Mouse (Mus musculus): ENCODE data around the gene Gm28374. TPM values are rescaled to one million over a fixed set of nuclear protein-coding genes. Genes with fewer than 3 reads are reported as not detected.

The Gm28374 gene
- polyA plus RNA-seq, 1 experiment from 2014 or later: 1.7 TPM

DNA sequence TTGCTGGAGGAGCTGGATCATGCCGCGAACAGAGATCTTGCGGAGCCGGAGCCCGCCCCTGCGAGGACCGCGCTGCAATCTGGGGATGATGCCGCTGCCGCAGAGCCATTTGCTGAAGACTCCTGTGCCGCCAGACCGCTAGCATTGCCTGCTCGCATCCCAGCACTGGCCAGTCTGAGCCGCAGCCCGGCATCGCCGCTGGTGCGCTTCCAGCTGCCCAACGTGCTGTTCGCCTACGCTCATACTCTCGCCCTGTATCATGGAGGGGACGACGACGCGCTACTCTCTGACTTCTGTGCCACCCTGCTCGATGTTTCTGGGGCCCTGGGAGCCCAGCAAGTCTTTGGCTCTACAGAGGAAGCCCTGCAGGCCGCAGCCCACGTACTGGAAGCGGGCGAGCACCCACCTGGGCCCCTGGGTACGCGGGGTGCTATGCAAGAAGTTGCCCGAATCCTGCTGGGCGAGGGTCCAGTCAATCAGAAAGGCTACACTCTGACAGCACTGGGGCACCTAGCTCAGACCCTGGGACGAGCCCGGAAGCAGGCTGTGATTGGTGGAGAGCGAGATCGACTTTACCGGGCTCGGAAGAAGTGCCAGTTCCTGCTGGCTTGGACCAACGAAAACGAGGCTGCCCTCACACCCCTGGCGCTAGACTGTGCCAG, 20.3 kb downstream of the Gm28374 start:
- ATAC-seq: peak; percentile 11; the same call in 1 of the 2 replicates
- Histone ChIP-seq H3K4me2 (ENCODE audit: low read depth, low read length) (peak overlapping the region; percentile 98), H3K27me3 (replicated peaks; ENCODE audit: control insufficient read depth, insufficient read depth, low read length) (no peaks in the 10 kb centered on the region), H3K4me3 (ENCODE audit: low read length) (peak overlapping the region; percentile 95), H3K9ac (ENCODE audit: low read depth, low read length) (peak overlapping the region; percentile 95), H3K36me3 (ENCODE audit: control insufficient read depth, insufficient read depth, low read length) (no peaks in the 10 kb centered on the region), H3K4me1 (ENCODE audit: control insufficient read depth, insufficient read depth, low read length) (peaks cover 32% of the 10 kb centered on the region), H3K27ac (ENCODE audit: low read length) (peak overlapping the region; percentile 95), H3K9me3 (ENCODE audit: control insufficient read depth, low read length) (no peaks in the 10 kb centered on the region)
- WGBS: 1% methylated on average over 44 of the region's 44 CpGs

DNA sequence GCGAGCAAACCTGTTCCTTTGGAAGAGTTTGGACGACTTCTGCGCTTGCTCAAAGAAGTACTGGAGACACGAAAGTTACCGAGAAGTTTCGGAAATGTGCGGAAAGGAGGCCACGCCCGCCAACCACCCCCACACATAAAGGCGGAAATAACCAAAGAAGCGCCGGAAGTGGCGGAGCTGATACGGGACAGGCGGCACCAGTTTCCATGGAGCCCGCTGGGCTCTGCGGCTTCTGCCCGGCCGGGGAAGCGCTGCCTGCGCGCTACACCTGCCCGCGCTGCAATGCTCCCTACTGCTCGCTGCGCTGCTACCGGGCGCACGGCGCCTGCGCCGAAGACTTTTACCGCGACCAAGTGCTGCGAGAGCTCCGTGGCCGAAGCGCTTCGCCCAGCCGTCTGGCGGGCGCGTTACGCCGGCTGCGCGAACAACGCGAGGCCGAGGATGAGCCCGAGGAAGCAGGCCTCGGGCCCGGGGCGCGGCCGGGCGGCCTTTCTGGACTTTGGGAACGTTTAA, 21.0 kb downstream of the Gm28374 start, which contains the start of gene Znhit2:
Gene Znhit2 (plus strand): TSS at position 172 of the 513 bp plus-strand sequence.
- peak; percentile 71 for ATAC-seq
- Histone ChIP-seq H3K27ac (ENCODE audit: low read length) (peak within 1 kb of the TSS; percentile 95), H3K36me3 (ENCODE audit: control insufficient read depth, insufficient read depth, low read length) (no peaks in the 10 kb centered on the region), H3K9ac (ENCODE audit: low read depth, low read length) (peak within 1 kb of the TSS; percentile 95), H3K9me3 (ENCODE audit: control insufficient read depth, low read length) (no peaks in the 10 kb centered on the region), H3K4me3 (ENCODE audit: low read length) (peak within 1 kb of the TSS; percentile 95), H3K4me2 (ENCODE audit: low read depth, low read length) (peak within 1 kb of the TSS; percentile 98), H3K4me1 (ENCODE audit: control insufficient read depth, insufficient read depth, low read length) (peaks cover 32% of the 10 kb centered on the region), H3K27me3 (replicated peaks; ENCODE audit: control insufficient read depth, insufficient read depth, low read length) (no peaks in the 10 kb centered on the region)
- under 1% methylated on average over 58 of the region's 58 CpGs for WGBS

DNA sequence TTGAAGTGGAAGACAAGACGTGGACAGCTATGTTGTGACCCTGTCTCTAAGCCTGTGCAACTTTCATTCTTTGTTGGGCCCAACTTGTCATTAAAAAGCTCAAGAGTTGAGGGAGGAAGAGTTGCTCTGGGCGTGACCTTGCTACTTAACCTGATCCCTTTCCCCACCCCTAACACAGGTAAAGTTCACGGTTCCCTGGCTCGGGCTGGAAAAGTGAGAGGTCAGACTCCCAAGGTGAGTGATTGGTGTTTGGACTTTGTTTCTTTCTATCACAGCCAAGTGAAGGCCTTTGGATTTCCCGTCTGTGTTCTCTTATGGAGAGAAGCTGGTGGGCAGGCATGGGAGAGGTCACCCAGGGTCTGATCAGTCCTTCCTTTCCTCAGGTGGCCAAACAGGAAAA, 23.1 kb downstream of the Gm28374 start:
- Histone ChIP-seq H3K4me1 (ENCODE audit: control insufficient read depth, insufficient read depth, low read length) (peaks cover 33% of the 10 kb centered on the region), H3K9ac (ENCODE audit: low read depth, low read length) (peak overlapping the region; percentile 87), H3K9me3 (ENCODE audit: control insufficient read depth, low read length) (no peaks in the 10 kb centered on the region), H3K27me3 (replicated peaks; ENCODE audit: control insufficient read depth, insufficient read depth, low read length) (no peaks in the 10 kb centered on the region), H3K4me2 (ENCODE audit: low read depth, low read length) (peak overlapping the region; percentile 80), H3K4me3 (ENCODE audit: low read length) (peak overlapping the region; percentile 83), H3K27ac (ENCODE audit: low read length) (peak overlapping the region; percentile 74), H3K36me3 (ENCODE audit: control insufficient read depth, insufficient read depth, low read length) (peaks cover 7% of the 10 kb centered on the region; the same call in 1 of the 2 replicates)
- 65% methylated on average over 5 of the region's 5 CpGs for WGBS
- no peak for ATAC-seq

DNA sequence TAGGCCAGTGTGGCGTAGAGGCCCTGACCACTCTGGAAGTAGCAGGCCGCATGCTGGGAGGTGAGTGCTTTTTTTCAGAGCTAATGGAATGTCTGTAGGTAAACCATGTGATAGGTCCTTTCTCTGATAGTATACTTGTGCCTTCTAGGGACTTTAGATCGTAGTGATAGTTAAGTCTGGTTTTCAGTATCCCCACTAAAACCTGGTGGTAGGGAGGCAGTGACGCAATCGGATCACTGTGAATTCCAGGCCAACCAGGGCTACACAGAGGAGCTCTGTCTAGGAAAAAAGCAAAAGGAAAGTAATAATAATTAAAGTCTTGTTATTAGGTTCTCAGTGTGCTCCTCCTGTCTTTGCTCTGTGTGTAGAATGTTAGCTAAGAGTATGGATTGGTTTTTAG, 23.5 kb downstream of the Gm28374 start:
- Histone ChIP-seq H3K9me3 (ENCODE audit: control insufficient read depth, low read length) (no peaks in the 10 kb centered on the region), H3K4me2 (ENCODE audit: low read depth, low read length) (peak overlapping the region; percentile 80), H3K36me3 (ENCODE audit: control insufficient read depth, insufficient read depth, low read length) (peaks cover 8% of the 10 kb centered on the region; the same call in 1 of the 2 replicates), H3K27me3 (replicated peaks; ENCODE audit: control insufficient read depth, insufficient read depth, low read length) (no peaks in the 10 kb centered on the region), H3K4me3 (ENCODE audit: low read length) (peak overlapping the region; percentile 83), H3K27ac (ENCODE audit: low read length) (peak overlapping the region; percentile 74), H3K4me1 (ENCODE audit: control insufficient read depth, insufficient read depth, low read length) (peaks cover 33% of the 10 kb centered on the region), H3K9ac (ENCODE audit: low read depth, low read length) (peak overlapping the region; percentile 87)
- ATAC-seq: no peak
- WGBS: 23% methylated on average over 5 of the region's 5 CpGs

DNA sequence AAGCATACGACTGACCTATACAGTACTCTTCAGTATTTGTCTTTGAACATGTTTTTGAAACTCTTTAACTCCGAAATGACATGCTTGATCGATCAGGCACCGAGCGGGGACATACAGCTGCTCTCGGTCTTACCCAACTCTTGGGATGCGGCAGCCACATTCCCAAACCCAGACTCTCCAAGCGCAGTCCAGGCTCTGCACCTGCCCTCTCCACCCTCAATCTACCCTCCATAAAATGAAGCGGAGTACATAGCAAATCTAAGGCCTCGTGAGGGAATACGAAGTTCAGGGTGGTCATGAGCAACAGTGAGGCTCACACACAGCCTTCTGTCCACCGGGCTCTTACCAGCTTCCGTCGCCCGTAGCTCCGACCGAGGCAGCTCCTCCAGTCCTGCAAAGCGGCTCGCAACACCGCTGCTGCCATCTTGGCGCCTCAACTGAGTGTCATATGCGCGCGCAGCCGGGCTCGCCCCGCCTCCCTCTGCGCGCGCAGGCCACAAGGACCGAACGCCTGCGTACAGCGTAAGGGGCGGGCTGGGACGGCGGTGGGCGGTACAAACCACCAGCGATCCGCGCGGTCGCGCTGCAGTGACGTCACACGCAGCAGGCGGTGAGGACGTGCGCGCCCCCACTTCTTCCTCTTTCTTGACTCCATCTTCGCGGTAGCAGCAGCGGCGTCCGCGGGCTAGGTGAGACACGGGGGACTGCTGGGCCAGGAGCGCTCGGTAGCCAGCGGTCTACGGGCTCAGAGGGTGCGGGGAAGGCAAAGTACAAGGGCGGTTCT, 24.6 kb downstream of the Gm28374 start, which contains the start of the genes Mrpl49 and Fau:
Gene Mrpl49 (minus strand): TSS at position 473 of the 784 bp plus-strand sequence.
Gene Fau (plus strand): TSS at position 532 of the 784 bp plus-strand sequence.
- 2% methylated on average over 63 of the region's 63 CpGs for WGBS
- Histone ChIP-seq H3K36me3 (ENCODE audit: control insufficient read depth, insufficient read depth, low read length) (peaks cover 17% of the 10 kb centered on the region), H3K4me2 (ENCODE audit: low read depth, low read length) (peak within 1 kb of the TSS; percentile 80), H3K9ac (ENCODE audit: low read depth, low read length) (peak within 1 kb of the TSS; percentile 87), H3K4me3 (ENCODE audit: low read length) (peak within 1 kb of the TSS; percentile 83), H3K27ac (ENCODE audit: low read length) (peak within 1 kb of the TSS; percentile 74), H3K9me3 (ENCODE audit: control insufficient read depth, low read length) (no peaks in the 10 kb centered on the region), H3K4me1 (ENCODE audit: control insufficient read depth, insufficient read depth, low read length) (peaks cover 28% of the 10 kb centered on the region), H3K27me3 (replicated peaks; ENCODE audit: control insufficient read depth, insufficient read depth, low read length) (no peaks in the 10 kb centered on the region)
- ATAC-seq: peak; percentile 83

DNA sequence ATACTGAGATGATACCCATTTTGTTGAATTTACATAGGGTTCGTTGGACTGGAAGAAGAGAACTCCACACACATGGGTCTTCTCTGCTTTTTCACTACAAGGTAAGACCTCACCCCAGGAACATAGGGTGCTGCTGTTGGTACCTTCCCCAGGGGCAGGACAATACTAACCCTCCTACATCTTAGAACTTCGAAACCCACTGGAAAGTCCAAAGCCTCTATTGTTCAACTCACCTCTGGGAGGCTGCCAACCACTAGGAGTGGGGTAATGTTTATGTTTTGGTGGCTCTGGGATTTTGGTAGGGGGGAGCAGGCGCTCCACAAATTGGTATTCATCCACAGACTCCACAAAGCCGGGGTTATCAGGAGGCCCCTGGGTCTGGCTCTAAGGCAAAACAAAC, 25.4 kb downstream of the Gm28374 start:
- 45% methylated on average over 4 of the region's 4 CpGs for WGBS
- no peaks in the 10 kb centered on the region for H3K27me3 ChIP-seq (replicated peaks; ENCODE audit: control insufficient read depth, insufficient read depth, low read length)
- no peak for ATAC-seq
- H3K9ac ChIP-seq (ENCODE audit: low read depth, low read length): peak overlapping the region; percentile 87
- no peak overlapping the region for H3K27ac ChIP-seq (ENCODE audit: low read length)
- no peaks in the 10 kb centered on the region for H3K9me3 ChIP-seq (ENCODE audit: control insufficient read depth, low read length)
- peaks cover 21% of the 10 kb centered on the region for H3K36me3 ChIP-seq (ENCODE audit: control insufficient read depth, insufficient read depth, low read length)
- H3K4me3 ChIP-seq (ENCODE audit: low read length): peak overlapping the region; percentile 83
- peak overlapping the region; percentile 55 for H3K4me2 ChIP-seq (ENCODE audit: low read depth, low read length)
- peaks cover 19% of the 10 kb centered on the region for H3K4me1 ChIP-seq (ENCODE audit: control insufficient read depth, insufficient read depth, low read length)

DNA sequence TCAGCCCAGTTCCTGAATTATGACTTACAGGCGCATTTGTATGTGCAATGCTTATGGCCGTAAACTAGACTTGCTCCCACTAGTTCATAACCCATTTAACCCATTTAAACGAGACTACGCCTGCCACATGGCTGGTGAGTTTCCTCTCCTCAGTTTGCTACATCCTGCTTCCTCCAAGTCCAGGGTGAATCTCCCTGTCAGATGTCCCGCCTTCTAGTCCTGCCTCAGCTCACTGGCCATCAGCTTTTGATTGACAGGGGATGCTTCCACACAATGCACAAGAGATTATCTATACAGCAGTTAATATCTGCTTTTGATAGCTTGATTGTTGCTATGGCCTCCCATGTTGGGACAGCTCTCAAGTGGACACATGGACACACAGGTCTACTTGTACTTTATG, 27.8 kb downstream of the Gm28374 start:
- H3K4me2 ChIP-seq (ENCODE audit: low read depth, low read length): no peak overlapping the region
- ATAC-seq: no peak
- no peak overlapping the region for H3K27ac ChIP-seq (ENCODE audit: low read length)
- H3K27me3 ChIP-seq (replicated peaks; ENCODE audit: control insufficient read depth, insufficient read depth, low read length): no peaks in the 10 kb centered on the region
- no peaks in the 10 kb centered on the region for H3K9me3 ChIP-seq (ENCODE audit: control insufficient read depth, low read length)
- H3K4me1 ChIP-seq (ENCODE audit: control insufficient read depth, insufficient read depth, low read length): peaks cover 18% of the 10 kb centered on the region
- 80% methylated on average over 5 of the region's 5 CpGs for WGBS
- H3K9ac ChIP-seq (ENCODE audit: low read depth, low read length): no peak overlapping the region
- peaks cover 43% of the 10 kb centered on the region for H3K36me3 ChIP-seq (ENCODE audit: control insufficient read depth, insufficient read depth, low read length)
- H3K4me3 ChIP-seq (ENCODE audit: low read length): no peak overlapping the region

DNA sequence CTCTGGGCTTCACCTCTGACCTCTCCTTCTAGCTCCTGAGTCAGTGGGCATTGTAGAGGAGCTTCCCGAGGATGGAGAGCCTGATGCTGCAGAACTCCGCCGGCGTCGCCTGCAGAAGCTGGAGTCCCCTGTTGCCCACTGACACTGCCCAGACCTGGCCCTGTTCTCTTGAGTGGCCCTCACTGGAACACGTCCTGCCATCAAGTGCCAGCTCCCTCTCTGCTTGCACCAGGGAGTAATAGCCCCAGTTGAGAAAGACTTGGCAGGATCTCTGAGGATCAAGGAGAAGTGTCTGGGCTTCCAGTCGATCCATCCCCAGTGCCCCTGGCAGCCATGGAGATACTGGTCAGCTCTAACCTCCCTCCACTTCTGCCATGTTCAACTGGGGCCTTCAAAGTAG, 29.5 kb downstream of the Gm28374 start:
- Histone ChIP-seq H3K9me3 (ENCODE audit: control insufficient read depth, low read length) (no peaks in the 10 kb centered on the region), H3K36me3 (ENCODE audit: control insufficient read depth, insufficient read depth, low read length) (peaks cover 53% of the 10 kb centered on the region), H3K4me2 (ENCODE audit: low read depth, low read length) (no peak overlapping the region), H3K27me3 (replicated peaks; ENCODE audit: control insufficient read depth, insufficient read depth, low read length) (no peaks in the 10 kb centered on the region), H3K27ac (ENCODE audit: low read length) (no peak overlapping the region), H3K4me1 (ENCODE audit: control insufficient read depth, insufficient read depth, low read length) (peaks cover 20% of the 10 kb centered on the region), H3K9ac (ENCODE audit: low read depth, low read length) (no peak overlapping the region), H3K4me3 (ENCODE audit: low read length) (no peak overlapping the region)
- ATAC-seq: no peak
- 86% methylated on average over 7 of the region's 7 CpGs for WGBS

DNA sequence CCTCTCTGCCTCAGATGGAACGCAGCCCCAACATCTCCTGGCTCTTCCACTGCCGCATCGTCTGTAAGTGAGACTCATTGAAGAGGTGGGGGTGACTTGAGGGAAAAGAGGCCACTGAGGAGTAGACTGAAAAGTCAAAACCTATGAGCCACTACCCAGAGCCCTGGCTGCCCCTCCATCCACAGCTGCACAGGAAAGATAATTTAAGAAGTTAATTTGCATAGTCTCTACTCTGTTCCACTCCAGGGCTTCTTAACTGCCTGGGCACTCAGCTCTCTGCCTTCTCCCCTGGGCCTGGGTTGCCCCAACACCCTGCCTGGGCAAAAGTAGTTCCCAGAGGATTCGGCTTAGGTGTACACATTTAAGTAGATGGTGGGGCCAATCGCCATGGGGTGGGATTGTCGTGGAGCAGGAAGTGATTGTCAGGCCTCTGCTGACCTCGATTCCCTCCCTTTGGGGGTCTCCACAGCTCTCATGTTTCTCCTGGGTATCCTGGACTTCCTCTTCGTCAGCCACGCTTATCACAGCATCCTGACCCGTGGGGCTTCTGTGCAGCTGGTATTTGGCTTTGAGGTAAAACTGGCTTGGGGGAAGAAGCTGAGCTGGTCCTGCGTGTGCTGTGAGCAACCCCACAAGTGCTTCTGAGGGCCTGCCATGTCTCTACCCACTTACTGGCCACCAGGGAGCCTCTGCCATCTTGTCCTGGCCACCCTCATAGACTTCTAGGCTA, 33.2 kb downstream of the Gm28374 start:
- Histone ChIP-seq H3K36me3 (ENCODE audit: control insufficient read depth, insufficient read depth, low read length) (peaks cover 46% of the 10 kb centered on the region), H3K4me2 (ENCODE audit: low read depth, low read length) (no peak overlapping the region), H3K4me1 (ENCODE audit: control insufficient read depth, insufficient read depth, low read length) (peaks cover 12% of the 10 kb centered on the region), H3K9me3 (ENCODE audit: control insufficient read depth, low read length) (no peaks in the 10 kb centered on the region), H3K9ac (ENCODE audit: low read depth, low read length) (peak overlapping the region; percentile 94; the same call in 1 of the 2 replicates), H3K4me3 (ENCODE audit: low read length) (no peak overlapping the region), H3K27me3 (replicated peaks; ENCODE audit: control insufficient read depth, insufficient read depth, low read length) (no peaks in the 10 kb centered on the region), H3K27ac (ENCODE audit: low read length) (no peak overlapping the region)
- whole genome bisulfite sequencing: 83% methylated on average over 11 of the region's 11 CpGs
- ATAC-seq: no peak

Data from intestine, embryonic 16.5 days (tissue).